Mouse (Mus musculus) Muller cell, postnatal 12 days (primary cell): Measurements from ENCODE around the gene Babam1.

ENCODE experiments used
- DNase-seq: peaks from one replicate; pipeline ENCODE4 v3.0.0-alpha.2; 2015; ENCODE audit errors: inconsistent ontology term

Gene Babam1

DNA sequence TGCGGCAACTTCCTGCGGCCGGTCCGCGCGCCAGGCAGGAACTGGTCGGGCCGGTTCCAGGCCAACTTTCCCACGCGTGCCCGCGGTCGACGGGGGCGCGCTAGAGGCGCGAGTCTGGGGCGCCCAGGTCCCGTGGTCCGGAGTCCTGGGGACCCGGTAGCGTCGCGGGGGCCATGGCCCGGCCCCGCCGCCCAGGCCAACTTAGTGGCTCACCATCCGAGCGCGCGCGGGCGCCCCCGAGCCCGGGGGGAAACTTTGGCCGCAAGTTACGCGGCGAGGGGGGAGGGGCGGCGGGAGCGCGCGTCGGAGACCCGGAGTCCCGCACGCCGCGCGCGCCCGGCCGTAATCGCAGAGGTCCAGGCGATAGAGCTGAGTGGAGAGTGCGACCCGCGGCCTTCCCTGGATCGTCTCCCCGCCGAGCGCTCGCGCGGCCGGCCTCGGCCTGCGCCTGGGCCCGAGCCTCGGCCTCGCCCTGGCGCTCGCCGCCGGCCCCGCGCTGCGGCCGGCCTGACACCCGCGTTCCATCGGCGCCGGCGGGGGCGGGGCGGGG, 15.2 kb upstream of the Babam1 start, which contains the start of gene Nr2f6:
Gene Nr2f6, minus strand, starts transcription at position 540 of the 550 bp plus-strand sequence.
- peak; percentile 84 for DNase-seq

DNA sequence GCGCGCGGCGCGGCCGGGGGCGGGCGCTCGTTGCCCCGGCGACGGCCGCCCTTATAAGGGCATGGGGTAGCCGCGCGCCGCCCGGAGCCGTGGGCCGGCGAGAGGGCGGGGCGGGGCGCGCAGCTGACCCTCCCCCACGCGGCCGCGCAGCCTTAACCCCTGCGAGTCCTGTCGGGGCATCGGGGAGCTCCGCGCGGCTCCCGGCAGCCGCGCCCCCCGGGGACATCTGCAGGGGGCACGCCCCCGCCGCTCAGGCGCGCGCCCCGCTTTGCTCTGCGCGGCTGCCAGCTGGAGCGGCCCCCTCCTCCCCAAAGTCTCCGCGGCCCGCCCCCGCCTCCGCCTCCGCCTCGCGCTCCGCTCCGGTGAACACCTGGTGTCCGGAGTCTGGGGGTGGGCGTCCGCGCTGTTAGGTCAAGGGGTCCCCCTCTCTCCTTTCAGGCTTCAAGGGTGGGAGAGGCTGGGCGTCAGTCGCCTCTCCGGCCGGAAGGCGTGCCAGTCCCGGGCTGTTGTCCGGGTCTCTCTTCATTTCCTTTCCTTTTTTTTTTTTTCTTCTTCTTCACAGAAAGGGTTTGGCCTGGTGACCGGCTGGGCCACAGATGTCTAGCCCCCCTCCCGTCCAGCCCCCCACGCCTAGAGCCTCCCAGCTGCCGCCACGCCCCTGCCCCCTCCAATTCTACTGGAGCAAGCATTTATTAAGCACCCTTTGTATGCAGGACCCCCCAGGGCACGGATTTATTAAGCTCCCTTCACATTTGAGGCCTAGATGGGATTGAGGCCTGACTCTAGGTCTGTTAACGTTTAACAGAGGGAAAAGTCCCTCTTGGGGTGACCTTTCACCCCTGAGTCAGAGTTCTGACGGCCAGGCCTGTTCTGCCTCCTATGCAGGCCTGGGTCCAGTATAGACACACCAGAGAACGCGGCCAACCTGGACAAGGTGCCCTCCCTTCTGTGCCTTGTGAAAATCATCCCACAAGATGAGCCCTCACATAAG, 14.4 kb upstream of the Babam1 start:
- DNase-seq = peak; percentile 95

- DNase-seq = no peak
Observed at GRCm38 (mm10) chr8:71383396-71383795, 13.3 kb upstream of the Babam1 start.

GRCm38 (mm10) chr8:71383860-71384259, 12.8 kb upstream of the Babam1 start:
- no peak for DNase-seq

DNA sequence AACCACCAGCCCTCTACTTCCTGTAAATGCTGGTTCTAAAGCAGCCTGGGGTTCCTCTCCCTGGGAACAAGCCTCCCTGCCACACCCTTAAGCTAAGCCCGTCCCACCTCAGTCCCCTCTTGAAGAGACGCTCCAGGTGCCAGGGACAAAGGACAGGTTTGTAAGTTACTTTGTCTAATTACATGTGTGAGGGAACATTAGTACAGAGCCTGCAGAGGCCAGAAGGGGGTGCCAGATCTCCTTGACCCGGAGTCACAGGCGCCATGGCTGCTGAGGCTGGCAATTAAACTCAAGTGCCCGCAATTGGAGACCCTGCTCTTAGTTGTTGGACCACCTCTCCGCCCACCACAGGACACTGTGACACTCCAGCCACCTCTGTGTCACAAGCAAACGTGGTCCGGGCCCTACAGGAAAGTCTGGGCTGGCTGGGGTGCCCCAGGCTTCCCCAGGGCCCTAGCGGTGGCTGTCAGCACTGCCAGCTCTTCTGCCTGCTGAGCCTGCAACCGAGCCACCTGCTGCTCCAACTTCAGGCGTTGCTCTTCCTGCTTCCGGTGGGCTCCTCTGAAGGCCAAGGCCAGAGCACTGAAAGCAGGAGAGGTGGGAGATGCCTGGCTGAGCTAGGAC, 11.3 kb upstream of the Babam1 start:
- DNase-seq = no peak

DNA sequence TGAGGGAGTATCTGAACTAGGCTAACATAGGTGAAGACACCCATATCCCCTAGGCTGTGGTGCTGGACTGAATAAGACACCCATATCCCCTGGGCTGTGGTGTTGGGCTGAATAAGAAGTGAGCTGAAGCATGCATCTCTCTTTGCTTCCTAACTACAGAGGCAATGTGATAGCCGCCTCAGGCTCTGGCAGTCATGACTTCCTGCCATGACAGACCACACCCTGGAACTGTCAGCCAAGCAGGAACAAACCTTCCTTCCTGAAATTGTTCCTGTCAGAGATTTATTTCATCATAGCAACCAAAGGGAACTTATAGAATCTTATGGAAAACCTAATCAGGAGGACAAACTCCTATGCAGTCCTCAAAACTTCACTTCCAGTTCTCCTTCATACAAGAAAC, 8.4 kb upstream of the Babam1 start:
- no peak for DNase-seq

GRCm38 (mm10) chr8:71391696-71392095, 5.0 kb upstream of the Babam1 start:
- no peak for DNase-seq

DNA sequence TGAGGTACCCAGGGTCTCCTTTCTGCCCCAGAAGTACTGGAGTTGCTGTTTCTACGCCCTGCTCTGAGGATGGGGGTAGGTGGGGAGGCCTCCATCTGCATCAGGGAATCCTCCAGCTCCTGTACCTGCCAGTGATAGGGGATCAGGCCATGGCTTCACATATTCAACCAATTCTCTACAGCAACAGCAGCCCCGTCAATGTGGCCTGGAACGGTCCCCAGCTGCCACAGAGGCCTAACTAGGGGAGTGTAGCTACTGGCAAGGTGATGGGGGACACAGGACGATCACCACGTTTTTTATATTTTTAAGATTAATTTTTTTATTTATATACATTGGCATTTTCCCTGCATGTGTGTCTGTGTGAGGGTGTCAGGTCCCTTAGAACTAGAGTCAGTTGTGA, 4.3 kb upstream of the Babam1 start:
- DNase-seq = no peak

GRCm38 (mm10) chr8:71392871-71393270, 3.8 kb upstream of the Babam1 start:
- DNase-seq = peak; percentile 79

GRCm38 (mm10) chr8:71394481-71394880, 2.2 kb upstream of the Babam1 start:
- no peak for DNase-seq

GRCm38 (mm10) chr8:71395071-71395470, 1.6 kb upstream of the Babam1 start:
- DNase-seq = no peak

GRCm38 (mm10) chr8:71395629-71396028, 1.0 kb upstream of the Babam1 start, which contains the start of gene Ushbp1:
TSS of gene Ushbp1 (minus strand) at chr8:71395802.
- no peak for DNase-seq

- no peak for DNase-seq
Observed at GRCm38 (mm10) chr8:71397701-71398100, 1.0 kb downstream of the Babam1 start.

- no peak for DNase-seq
Observed at GRCm38 (mm10) chr8:71400826-71401225, 4.2 kb downstream of the Babam1 start.

GRCm38 (mm10) chr8:71401454-71401853, 4.8 kb downstream of the Babam1 start:
- no peak for DNase-seq

GRCm38 (mm10) chr8:71402446-71402964, 5.8 kb downstream of the Babam1 start:
- no peak for DNase-seq

- no peak for DNase-seq
Observed at GRCm38 (mm10) chr8:71403107-71403885, 6.6 kb downstream of the Babam1 start.

- no peak for DNase-seq
Observed at GRCm38 (mm10) chr8:71404011-71404410, 7.3 kb downstream of the Babam1 start.

DNA sequence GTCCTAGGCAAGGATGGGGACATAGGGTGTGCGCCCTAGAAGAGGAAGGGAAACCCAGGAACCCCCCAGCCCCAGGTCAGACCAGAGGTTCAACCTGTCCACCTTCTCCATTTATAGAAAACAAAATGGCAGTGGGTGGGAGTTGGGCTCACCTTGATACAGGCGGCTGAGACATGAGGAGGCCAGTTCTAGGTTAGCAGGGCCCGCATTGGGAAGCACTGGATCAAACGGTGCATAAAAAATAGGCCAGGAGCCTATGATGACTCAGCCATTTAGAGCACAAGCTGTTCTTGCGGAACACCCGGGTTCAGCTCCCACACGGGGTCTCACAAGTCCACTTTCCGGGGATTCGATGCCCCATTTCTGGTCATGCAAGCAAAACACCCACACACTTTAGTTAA, 8.3 kb downstream of the Babam1 start:
- DNase-seq = peak; percentile 69

DNA sequence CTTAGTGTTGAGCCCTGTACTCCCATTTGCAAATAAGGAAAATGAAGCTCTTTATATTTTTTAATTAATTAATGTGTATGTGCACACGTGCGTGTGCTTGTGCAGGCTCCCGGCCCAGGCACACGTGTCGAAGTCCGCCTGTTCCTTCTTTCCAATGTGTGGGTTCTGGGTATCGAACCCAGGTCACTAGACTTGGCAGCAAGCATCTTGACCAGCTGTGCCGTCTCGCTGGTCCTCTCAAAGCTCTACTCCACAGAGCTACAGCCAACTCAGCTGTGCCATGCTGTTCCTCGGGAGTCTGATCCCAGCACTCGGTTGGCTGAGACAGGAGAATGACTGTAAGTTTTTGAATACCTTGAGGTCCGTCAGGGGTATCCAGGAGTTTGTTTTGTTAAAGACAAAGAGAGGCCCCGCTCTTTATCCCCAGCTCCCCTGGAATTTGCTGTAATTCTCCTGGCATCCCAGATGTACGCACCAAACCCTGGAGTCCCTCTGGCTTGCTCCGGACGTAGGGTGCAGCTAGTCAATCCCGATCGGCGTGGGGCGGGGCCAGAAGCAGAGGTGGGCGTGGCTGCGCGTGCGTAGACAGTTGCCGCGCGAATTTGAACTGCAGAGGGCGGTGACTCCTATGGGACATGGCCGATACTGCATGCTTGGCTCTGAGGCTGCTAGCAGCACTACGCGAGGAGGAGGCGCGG, 8.9 kb downstream of the Babam1 start, which contains the start of gene Ankle1:
Gene Ankle1, plus strand, starts transcription at position 610 of the 698 bp plus-strand sequence.
- peak; percentile 97 for DNase-seq
